Mouse (Mus musculus) right cerebral cortex, adult 2 months (tissue): ENCODE measurements around the gene Sh2b1.
A peak's percentile ranks its signal among the peaks of the same experiment; 100 is the strongest.

Source experiments
- DNase-seq, 2 experiments: peaks; one replicate each; pipeline ENCODE4 v3.0.0; 2021 to 2022; ENCODE audit warnings: low spot score in 2 of 2

The Sh2b1 gene

DNA sequence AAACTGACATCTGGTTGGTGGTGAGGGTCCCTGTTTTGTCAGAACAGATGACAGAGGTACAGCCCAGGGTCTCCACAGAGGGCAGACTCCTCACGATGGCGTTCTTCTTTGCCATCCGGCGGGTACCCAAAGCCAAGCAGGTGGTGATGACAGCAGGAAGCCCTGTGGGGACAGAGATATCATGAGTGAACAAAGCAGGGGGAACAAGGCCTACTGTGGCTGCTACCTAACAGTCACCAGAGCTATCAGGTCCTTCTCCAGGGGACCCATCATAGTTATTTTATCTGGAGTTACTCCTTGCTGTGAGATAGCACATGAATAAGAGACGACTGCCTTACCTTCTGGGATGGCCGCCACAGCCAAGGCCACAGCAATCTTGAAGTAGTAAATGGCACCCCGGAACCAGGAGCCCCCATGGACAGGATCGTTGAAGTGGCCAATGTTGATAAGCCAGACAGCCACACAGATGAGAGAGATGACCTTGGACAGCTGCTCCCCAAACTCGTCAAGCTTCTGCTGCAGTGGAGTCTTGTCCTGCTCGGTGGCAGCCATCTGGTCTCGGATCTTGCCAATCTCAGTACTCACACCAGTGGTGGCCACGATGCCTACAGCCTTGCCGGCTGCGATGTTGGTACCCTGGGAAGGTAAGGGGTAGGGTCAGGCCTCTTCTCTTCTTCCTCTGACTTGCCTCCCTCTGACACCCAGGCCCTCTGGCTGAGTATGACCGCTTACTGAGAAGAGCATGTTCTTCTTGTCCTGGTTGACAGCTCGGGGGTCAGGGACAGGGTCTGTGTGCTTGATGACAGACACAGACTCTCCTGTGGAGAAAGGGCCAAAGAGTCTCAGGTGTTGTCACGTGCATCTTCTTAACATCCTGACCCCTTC is 18.6 kb downstream of the Sh2b1 start:
- no peak for DNase-seq

DNA sequence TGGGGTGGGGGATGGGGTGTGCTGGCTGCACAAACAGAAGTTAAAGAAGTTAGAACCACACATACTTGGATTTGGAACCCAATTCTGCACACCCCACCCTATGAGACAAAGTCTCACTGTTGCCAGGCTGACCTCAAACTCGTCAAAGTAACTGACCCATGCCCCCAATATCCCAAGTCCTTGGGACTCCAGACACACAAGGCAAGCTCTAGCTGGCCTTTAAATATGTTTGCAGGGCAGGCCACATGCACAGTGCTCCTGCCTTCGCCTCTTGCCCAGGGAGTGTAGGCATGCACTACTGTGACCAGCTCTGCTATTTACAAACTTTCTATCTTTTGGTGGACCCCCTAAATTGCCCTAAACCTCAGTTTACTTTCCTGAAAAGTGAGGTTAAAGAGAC is 20.0 kb downstream of the Sh2b1 start:
- DNase-seq = no peak

DNA sequence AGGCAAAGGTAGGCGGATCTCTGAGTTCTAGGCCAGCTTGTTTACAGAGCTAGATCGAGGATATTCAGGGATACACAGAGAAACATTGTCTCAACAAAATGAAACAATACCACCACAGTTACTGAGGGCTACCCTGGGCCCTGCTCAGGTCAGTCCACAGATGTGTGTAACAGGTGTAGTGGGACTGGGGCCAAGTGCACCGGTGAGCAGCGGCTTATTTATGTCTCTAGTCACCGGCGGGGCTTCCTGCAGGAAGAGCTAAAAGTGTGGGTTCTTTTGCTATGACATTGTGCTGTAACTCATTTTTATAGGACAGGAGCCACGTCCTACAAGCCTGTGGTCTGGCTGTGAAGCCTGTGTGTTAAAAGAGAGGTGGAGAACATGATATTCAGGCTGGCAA is 21.4 kb downstream of the Sh2b1 start:
- DNase-seq = no peak

- no peak for DNase-seq
These were observed 23.0 kb downstream of the Sh2b1 start for GRCm38 (mm10) chr7:126452244-126452643.

DNA sequence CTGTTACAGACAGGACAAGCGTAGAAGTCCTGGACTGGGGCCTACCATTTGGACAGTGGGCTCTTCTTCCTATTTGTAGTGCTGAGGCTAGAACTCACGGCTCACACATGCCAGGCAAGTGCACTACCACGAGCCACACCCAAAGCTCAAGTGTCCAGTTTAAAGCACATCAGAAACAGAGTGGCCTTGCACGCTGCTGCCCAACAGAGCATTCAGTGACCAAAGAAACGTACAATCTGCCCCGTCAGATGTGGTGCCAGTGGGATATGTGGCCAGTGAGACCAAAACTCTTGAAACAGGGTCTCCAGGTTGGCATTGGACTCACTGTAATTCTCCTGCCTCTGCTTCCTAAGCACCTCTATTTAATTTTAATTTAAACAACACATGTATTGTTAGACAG is 24.6 kb downstream of the Sh2b1 start:
- no peak for DNase-seq

GRCm38 (mm10) chr7:126449991-126450390 is 25.2 kb downstream of the Sh2b1 start:
- DNase-seq = no peak

DNA sequence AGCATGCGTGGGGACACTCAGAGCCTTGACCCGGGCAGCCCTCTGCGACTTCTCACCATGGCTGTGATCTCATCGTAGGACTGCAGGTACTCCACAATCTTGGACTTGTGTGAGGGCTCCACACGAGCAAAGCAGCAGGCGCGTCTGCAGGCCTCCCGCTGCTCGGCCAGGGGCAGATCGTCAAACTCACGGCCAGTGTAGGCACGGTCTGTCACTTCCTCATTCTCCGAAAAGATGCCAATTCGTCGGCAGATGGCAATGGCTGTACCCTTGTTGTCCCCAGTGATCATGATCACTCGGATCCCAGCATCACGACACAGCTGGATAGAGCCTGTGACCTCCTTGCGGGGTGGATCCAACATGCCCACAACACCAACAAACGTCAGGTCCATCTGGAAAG is 26.7 kb downstream of the Sh2b1 start:
- no peak for DNase-seq

DNA sequence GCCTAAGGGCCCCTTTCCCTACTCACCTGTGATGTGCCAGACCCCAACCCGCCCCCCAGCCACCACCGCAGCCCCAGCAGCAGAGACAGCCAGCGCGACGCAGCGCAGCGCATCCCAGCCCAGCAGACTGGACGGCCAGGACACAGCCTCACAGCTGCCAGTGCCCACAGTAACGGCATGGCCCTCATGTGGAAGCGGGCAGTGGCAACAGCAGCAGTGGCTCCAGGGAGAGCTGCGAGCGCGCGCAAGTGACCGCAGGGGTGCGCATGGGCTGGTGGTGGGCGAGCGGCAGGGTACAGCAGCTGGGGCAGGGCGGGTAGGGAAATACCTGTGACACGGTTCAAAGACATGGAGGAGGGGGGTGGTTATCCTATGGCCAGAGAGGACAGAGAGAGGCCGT is 29.0 kb downstream of the Sh2b1 start:
- DNase-seq = no peak

DNA sequence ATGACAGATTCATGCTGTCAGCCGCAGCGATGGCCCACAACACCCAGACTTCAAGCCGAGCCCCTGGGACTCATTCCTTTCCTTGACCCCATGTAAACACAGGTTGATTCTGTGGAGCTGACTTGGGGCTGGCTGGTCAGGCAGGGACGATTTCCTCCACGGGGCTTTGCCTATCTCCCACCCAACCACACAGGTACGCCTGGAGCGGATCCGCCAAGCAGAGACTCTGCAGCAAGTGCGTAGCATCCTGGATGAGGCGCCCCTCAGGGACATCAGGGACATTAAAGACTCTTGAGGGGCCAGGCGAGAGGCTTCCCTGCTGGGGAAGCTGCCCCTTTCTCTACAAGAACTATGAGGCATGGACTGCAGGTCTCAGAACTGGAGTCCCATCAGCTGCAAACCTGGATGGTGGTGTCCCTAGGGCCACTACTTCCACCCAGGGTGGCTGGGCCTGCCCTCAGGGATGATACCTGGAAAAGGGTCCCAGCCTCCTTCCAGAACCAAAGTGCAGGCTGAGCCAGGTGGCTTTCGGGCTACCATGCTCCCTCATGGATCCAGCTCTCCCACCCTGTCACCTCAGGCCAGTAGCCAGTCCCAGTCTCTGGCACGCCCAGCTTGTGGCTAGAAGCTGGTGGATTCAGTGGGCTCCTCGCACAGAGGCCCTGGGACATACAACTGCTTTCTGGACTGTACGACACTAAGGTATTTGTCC is 30.0 kb downstream of the Sh2b1 start:
- DNase-seq = no peak

GRCm38 (mm10) chr7:126444536-126444935 is 30.7 kb downstream of the Sh2b1 start:
- no peak for DNase-seq

GRCm38 (mm10) chr7:126443997-126444396 is 31.2 kb downstream of the Sh2b1 start:
- DNase-seq = no peak

- DNase-seq = no peak
These were observed 35.1 kb downstream of the Sh2b1 start for GRCm38 (mm10) chr7:126440134-126440533.

GRCm38 (mm10) chr7:126436851-126437250 is 38.4 kb downstream of the Sh2b1 start:
- peak; percentile 11 for DNase-seq

DNA sequence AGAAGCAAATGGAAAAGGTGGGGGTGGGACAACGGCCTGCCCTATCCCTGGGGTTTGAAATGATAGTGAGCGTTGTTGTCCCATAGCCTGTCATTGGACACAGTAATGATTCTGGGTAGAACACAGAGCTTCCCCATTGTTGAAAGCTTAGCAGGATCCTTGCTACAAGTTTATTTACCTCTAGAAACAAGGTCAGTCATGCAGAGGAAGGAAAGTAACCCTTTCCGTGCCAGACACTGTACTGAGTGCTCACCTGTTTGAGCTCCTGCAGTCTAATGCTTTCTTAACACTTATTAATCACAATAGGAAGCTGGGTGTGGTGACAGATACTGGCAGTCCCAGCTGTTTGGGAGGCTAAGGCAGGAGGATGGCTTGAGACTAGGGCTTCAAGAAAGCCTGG is 39.4 kb downstream of the Sh2b1 start:
- no peak for DNase-seq

DNA sequence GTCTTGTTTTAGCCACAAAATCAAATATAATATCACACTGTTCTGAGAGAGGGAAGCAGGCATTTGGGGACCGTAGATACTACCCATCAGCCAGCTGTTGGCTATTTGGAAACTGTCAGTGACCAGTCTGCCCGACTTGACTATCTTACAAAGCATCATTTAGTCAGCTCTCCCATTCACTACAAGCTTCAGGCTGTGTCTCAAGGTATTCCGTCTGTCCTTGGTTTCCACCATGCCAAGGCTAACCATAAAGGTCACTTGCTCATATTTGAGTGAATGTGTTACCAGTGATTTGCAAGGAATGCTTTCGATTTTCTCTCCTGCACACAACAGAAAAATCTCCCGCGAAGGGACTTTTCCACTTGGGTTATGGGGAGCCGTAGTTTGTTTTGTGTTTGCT is 40.5 kb downstream of the Sh2b1 start:
- DNase-seq = no peak

GRCm38 (mm10) chr7:126430167-126430566 is 45.1 kb downstream of the Sh2b1 start:
- no peak for DNase-seq

DNA sequence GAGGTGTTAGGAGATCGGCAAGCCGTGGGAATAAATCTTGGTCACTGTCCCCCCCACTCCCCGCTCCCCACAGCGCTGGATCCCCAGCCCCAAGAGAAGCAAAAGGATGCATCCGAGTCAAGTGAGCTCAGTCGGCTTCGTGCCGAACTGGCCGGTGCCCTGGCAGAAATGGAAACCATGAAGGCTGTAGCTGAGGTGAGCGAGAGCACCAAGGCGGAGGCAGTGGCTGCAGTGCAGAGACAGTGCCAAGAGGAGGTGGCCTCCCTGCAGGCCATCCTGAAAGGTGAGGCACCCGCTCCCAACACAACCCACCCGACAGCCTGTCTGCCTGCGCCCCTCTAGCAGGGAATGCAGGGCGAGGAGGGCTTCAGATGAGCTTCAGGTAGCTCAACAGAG is 45.7 kb downstream of the Sh2b1 start:
- no peak for DNase-seq

DNA sequence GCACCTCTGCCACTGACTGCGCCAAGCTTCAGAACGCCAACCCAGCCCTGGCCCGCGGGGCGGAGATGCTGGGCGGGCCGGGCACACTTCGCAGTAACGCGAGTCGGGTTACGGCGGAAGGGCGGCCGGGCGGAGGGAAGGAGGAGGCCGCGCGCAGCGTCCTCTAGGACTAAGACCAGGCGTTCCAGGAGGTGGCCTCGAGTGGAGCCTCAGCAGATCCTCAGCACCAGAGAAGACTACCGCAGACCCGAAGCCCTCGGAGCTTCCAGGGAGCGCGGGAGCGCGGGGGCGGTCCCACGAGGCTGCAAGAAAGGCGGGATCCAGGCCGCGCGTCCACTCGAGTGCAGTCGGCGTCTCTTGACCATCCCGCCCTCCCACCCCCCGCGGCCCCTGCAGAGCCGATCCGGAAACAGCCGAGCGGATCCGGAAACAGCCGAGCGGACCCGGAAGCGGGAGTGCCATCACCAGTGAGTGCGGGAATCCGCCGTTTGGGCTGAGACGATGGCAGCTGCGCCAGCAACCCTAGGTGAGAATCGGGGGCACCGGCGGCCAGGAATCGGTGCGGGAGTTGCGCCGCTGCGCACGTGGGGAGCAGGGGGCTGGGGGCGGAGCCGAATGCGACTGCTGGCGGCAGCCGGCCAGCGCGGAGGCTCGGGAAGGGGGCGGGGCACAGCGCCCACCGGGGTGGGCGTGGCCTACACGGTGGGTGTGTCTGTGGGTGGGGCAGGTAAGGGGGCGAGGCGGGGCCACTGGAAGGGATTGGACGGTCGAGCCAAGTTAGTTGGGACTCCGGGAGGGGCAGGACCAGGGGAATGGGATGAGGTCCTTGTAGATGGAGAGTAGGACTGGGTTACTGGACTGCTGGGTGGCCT is 46.4 kb downstream of the Sh2b1 start, which contains the start of gene Rabep2:
TSS of gene Rabep2 (plus strand) at position 129 of the 872 bp plus-strand sequence.
- DNase-seq = peak; percentile 96

DNA sequence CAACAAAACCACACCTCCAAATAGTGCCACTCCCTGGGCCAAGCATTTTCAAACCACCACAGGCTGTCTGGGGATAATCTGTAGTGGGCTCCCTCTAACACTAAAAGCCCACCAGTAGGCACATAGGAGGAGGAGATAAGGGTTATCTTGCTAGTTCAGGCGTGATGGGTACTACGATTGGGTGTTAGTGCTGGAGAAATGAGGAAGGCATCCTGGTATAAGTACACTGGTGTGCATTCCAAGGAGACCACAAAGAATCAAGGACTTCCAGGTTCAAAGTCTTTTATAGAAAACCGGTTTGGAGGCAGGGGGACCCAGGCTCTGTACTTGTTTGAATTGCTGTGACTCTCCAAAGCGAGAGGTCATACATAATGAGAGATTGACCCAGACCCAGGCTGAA is 47.1 kb downstream of the Sh2b1 start:
- DNase-seq = no peak

- no peak for DNase-seq
These were observed 47.8 kb downstream of the Sh2b1 start for GRCm38 (mm10) chr7:126427323-126427860.

- no peak for DNase-seq
These were observed 51.1 kb downstream of the Sh2b1 start for GRCm38 (mm10) chr7:126424161-126424560.

DNA sequence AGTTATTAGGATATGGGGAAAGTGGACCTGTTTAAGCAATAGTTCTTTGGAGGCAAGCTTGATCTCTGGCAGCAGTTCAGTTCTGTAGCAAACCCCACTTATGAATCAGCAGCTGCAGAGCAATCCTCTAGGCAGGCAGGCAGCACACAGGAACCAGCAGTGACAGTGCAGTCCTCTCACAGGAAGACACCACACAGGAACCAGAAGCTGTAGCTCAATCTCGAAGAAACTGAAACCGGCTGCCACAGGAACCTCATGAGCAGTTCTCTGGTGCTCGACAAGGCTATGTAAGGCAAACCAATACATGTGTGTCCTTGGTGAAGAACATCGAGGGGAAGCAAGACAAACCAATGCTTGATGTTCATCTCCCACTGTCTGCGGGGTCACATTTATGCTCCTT is 53.5 kb downstream of the Sh2b1 start:
- DNase-seq = no peak
